9 mouse cellular contexts compared by ENCODE assay signal in genomic region chr16:44531239-44531797, GRCm38 (mm10). TPM values are rescaled to one million over a fixed set of nuclear protein-coding genes. Genes with fewer than 3 reads are reported as not detected.
DNase-seq lines count a peak whose midpoint lies in the region; ATAC-seq and TF ChIP-seq lines count a peak whose summit lies in the region.
"Had no signal": no experiment of that assay in that cellular context is flagged by ENCODE, and none has a peak within 500 bp of the region (broad histone marks: within the 10 kb centered on the region; RNA-seq: fewer than 3 reads in every experiment).

No protein-coding gene starts in this region.

- H3K9me3 ChIP-seq in kidney, postnatal 0 days (replicated peaks; ENCODE audit: low read length) = no peaks in the 10 kb centered on the region
- H3K9me3 ChIP-seq in embryonic facial prominence, embryonic 15.5 days (replicated peaks) = no peaks in the 10 kb centered on the region
- H3K9me3 ChIP-seq in hindbrain, postnatal 0 days (ENCODE audit: low read length) = no peaks in the 10 kb centered on the region
- no peaks in the 10 kb centered on the region for H3K9me3 ChIP-seq in neural tube, embryonic 13.5 days

- H3K27me3 ChIP-seq in kidney, postnatal 0 days (ENCODE audit: insufficient read depth, low read length) = no peaks in the 10 kb centered on the region
- no peaks in the 10 kb centered on the region for H3K27me3 ChIP-seq in embryonic facial prominence, embryonic 15.5 days
- no peaks in the 10 kb centered on the region for H3K27me3 ChIP-seq in hindbrain, postnatal 0 days (ENCODE audit: insufficient read depth, low read length)
- H3K27me3 ChIP-seq in neural tube, embryonic 13.5 days = no peaks in the 10 kb centered on the region

- no peaks in the 10 kb centered on the region for H3K36me3 ChIP-seq in kidney, postnatal 0 days (ENCODE audit: insufficient read depth, low read length)
- peaks cover 3% of the 10 kb centered on the region for H3K36me3 ChIP-seq in embryonic facial prominence, embryonic 15.5 days
- H3K36me3 ChIP-seq in hindbrain, postnatal 0 days (ENCODE audit: insufficient read depth, low read length) = no peaks in the 10 kb centered on the region
- H3K36me3 ChIP-seq in neural tube, embryonic 13.5 days = no peaks in the 10 kb centered on the region

- H3K27ac ChIP-seq in kidney, postnatal 0 days = no peak overlapping the region
- H3K27ac ChIP-seq in embryonic facial prominence, embryonic 15.5 days (replicated peaks) = peak overlapping the region; percentile 84
- peak overlapping the region; percentile 80 for H3K27ac ChIP-seq in hindbrain, postnatal 0 days
- H3K27ac ChIP-seq in neural tube, embryonic 13.5 days (replicated peaks) = peak overlapping the region; percentile 91

- 0 out of 2 replicates have a peak overlapping the region, but pooled peaks have one; percentile 10 for H3K9ac ChIP-seq in kidney, postnatal 0 days (ENCODE audit: low read depth, low read length)
- H3K9ac ChIP-seq in embryonic facial prominence, embryonic 15.5 days = no peak overlapping the region
- peak overlapping the region; percentile 46; the same call in 1 of the 2 replicates for H3K9ac ChIP-seq in hindbrain, postnatal 0 days (replicated peaks; ENCODE audit: low read length)
- peak overlapping the region; percentile 66 for H3K9ac ChIP-seq in neural tube, embryonic 13.5 days

- H3K4me1 ChIP-seq in kidney, postnatal 0 days (replicated peaks; ENCODE audit: insufficient read depth, low read length) = peaks cover 31% of the 10 kb centered on the region
- peaks cover 83% of the 10 kb centered on the region for H3K4me1 ChIP-seq in embryonic facial prominence, embryonic 15.5 days
- peaks cover 43% of the 10 kb centered on the region for H3K4me1 ChIP-seq in hindbrain, postnatal 0 days (ENCODE audit: insufficient read depth, low read length)
- H3K4me1 ChIP-seq in neural tube, embryonic 13.5 days (replicated peaks) = peaks cover 95% of the 10 kb centered on the region

- peak overlapping the region; percentile 48 for H3K4me2 ChIP-seq in kidney, postnatal 0 days (ENCODE audit: low read length)
- peak overlapping the region; percentile 39 for H3K4me2 ChIP-seq in embryonic facial prominence, embryonic 15.5 days (replicated peaks)
- H3K4me2 ChIP-seq in hindbrain, postnatal 0 days (ENCODE audit: low read depth, low read length) = peak overlapping the region; percentile 57
- H3K4me2 ChIP-seq in neural tube, embryonic 13.5 days = peak overlapping the region; percentile 62

- H3K4me3 ChIP-seq in kidney, postnatal 0 days (replicated peaks; ENCODE audit: low read depth, low read length) = no peak overlapping the region
- H3K4me3 ChIP-seq in embryonic facial prominence, embryonic 15.5 days (replicated peaks) = peak overlapping the region; percentile 10
- H3K4me3 ChIP-seq in hindbrain, postnatal 0 days (ENCODE audit: low read length) = peak overlapping the region; percentile 21
- H3K4me3 ChIP-seq in neural tube, embryonic 13.5 days = peak overlapping the region; percentile 27

- no peak for TF ChIP-seq CTCF in kidney, postnatal 0 days (IDR thresholded peaks at IDR 0.05; ENCODE audit: low read depth)
- TF ChIP-seq CTCF in hindbrain, postnatal 0 days (IDR thresholded peaks at IDR 0.05; ENCODE audit: low read depth) = no peak

- no peak; the same call in 1 of the 2 replicates for ATAC-seq in kidney, postnatal 0 days (replicated peaks; ENCODE audit: low FRiP score, low read depth)
- ATAC-seq in embryonic facial prominence, embryonic 15.5 days (ENCODE audit: insufficient number of reproducible peaks, low FRiP score, low TSS enrichment, low read depth) = no peak; the same call in 1 of the 2 replicates
- ATAC-seq in hindbrain, postnatal 0 days = peak; percentile 24; the same call in 1 of the 2 replicates
- peak; percentile 40 for ATAC-seq in neural tube, embryonic 13.5 days (ENCODE audit: low read depth)

- no peak for DNase-seq in kidney, postnatal 0 days (ENCODE audit: low spot score)
- DNase-seq in kidney, adult 18-20 months = no peak
- DNase-seq in hindbrain, postnatal 0 days (ENCODE audit: low spot score) = no peak
- no peak for DNase-seq in retina, embryonic 14.5 days (ENCODE audit: low spot score)
- no peak for DNase-seq in right cerebral cortex, postnatal 10 days (ENCODE audit: low spot score in 2 of 2)
- no peak for DNase-seq in spleen, postnatal 4 days (ENCODE audit: low spot score in 2 of 2)
- DNase-seq: gastrocnemius, postnatal 14 days had no signal

- 41% methylated on average over 12 of the region's 12 CpGs for WGBS in kidney, postnatal 0 days
- WGBS in embryonic facial prominence, embryonic 15.5 days = 25% methylated on average over 12 of the region's 12 CpGs
- WGBS in hindbrain, postnatal 0 days = 8% methylated on average over 12 of the region's 12 CpGs
- WGBS in neural tube, embryonic 13.5 days = 15% methylated on average over 12 of the region's 12 CpGs

RNA-seq across cellular contexts. Expression of gene Boc, which starts 27.4 kb away (rescaled TPM):
- polyA plus RNA-seq in kidney, postnatal 0 days (2015; fragmentation: Nextera tagmentation; extraction: Ambion mirVana) = 13.4 and 13.5 TPM in 2 replicates
- 42.3 and 49.1 TPM in 2 replicates for polyA plus RNA-seq in embryonic facial prominence, embryonic 15.5 days (2015; fragmentation: Nextera tagmentation; extraction: Ambion mirVana)
- total RNA-seq in hindbrain, postnatal 0 days (2014; rRNA removed) = 43.9 and 45.5 TPM in 2 replicates
- 6.8 and 8.1 TPM in 2 replicates for polyA plus RNA-seq in hindbrain, postnatal 0 days (2015; fragmentation: Nextera tagmentation; extraction: Ambion mirVana)
- polyA plus RNA-seq in neural tube, embryonic 13.5 days (2015; fragmentation: Nextera tagmentation; extraction: Ambion mirVana) = 11.5 and 14.4 TPM in 2 replicates

Comparison
In these comparisons a context has a peak if more than half of its experiments do, and no peak if none do; other contexts are left out.
1. ATAC-seq: peak in hindbrain, postnatal 0 days (single experiment) and neural tube, embryonic 13.5 days (single experiment); none in kidney, postnatal 0 days (single experiment) and embryonic facial prominence, embryonic 15.5 days (single experiment).
2. Peak in every context shown above with its lines, with median percentiles within 50 percentile points of each other: H3K4me2 ChIP-seq.